Mouse (Mus musculus): Measurements from ENCODE around the gene Dock1.

The Dock1 gene

GRCm38 (mm10) chr7:134842751-134843150 lies 172.3 kb downstream of the Dock1 start:
- DNase-seq = no peak

- no peak for DNase-seq
Measured at GRCm38 (mm10) chr7:134862000-134862399, 191.5 kb downstream of the Dock1 start.

GRCm38 (mm10) chr7:134864175-134864574 lies 193.7 kb downstream of the Dock1 start:
- DNase-seq = peak; percentile 22

- no peak for DNase-seq
Measured at GRCm38 (mm10) chr7:134872511-134872910, 202.1 kb downstream of the Dock1 start.

- no peak for DNase-seq
Measured at GRCm38 (mm10) chr7:134872981-134873380, 202.5 kb downstream of the Dock1 start.

GRCm38 (mm10) chr7:134878985-134879384 lies 208.5 kb downstream of the Dock1 start:
- DNase-seq = no peak

GRCm38 (mm10) chr7:134880431-134880830 lies 210.0 kb downstream of the Dock1 start:
- no peak for DNase-seq

GRCm38 (mm10) chr7:134883516-134883915 lies 213.1 kb downstream of the Dock1 start:
- DNase-seq = no peak

- DNase-seq = no peak
Measured at GRCm38 (mm10) chr7:134892449-134892871, 222.0 kb downstream of the Dock1 start.

GRCm38 (mm10) chr7:134892972-134893371 lies 222.5 kb downstream of the Dock1 start:
- DNase-seq = peak; percentile 1

GRCm38 (mm10) chr7:134894604-134895003 lies 224.2 kb downstream of the Dock1 start:
- no peak for DNase-seq

GRCm38 (mm10) chr7:134899462-134899861 lies 229.0 kb downstream of the Dock1 start:
- DNase-seq = no peak

GRCm38 (mm10) chr7:134901992-134902391 lies 231.5 kb downstream of the Dock1 start:
- DNase-seq = no peak

GRCm38 (mm10) chr7:134931886-134932285 lies 261.4 kb downstream of the Dock1 start:
- DNase-seq = no peak

- DNase-seq = no peak
Measured at GRCm38 (mm10) chr7:134937471-134937926, 267.0 kb downstream of the Dock1 start.

- no peak for DNase-seq
Measured at GRCm38 (mm10) chr7:134937927-134938609, 267.6 kb downstream of the Dock1 start, which contains the start of gene Fam196a. TSS of gene Fam196a (minus strand) at chr7:134938430.

- no peak for DNase-seq
Measured at GRCm38 (mm10) chr7:134941891-134942290, 271.4 kb downstream of the Dock1 start.

- no peak for DNase-seq
Measured at GRCm38 (mm10) chr7:134943063-134943462, 272.6 kb downstream of the Dock1 start.

- DNase-seq = no peak
Measured at GRCm38 (mm10) chr7:134943701-134944100, 273.2 kb downstream of the Dock1 start.

- no peak for DNase-seq
Measured at GRCm38 (mm10) chr7:134945925-134946716, 275.7 kb downstream of the Dock1 start.

- no peak for DNase-seq
Measured at GRCm38 (mm10) chr7:134959086-134959485, 288.6 kb downstream of the Dock1 start.

- DNase-seq = peak; percentile 12
Measured at GRCm38 (mm10) chr7:134960871-134961270, 290.4 kb downstream of the Dock1 start.

- DNase-seq = no peak
Measured at GRCm38 (mm10) chr7:134961608-134962007, 291.2 kb downstream of the Dock1 start.

GRCm38 (mm10) chr7:134990244-134990643 lies 319.8 kb downstream of the Dock1 start:
- no peak for DNase-seq

Measured in thymus, postnatal 25 days (tissue).